Mouse (Mus musculus) small intestine, adult 2 months (tissue): ENCODE measurements at regions not wholly inside any gene's neighbourhood (a gene's known extent, or its start where the extent isn't known, plus 50 kb on each side); places are given as distances from the start of the nearest gene placed in this dataset.

ENCODE experiments used
- CTCF ChIP-seq: fragments of 200-500 bp; IDR thresholded peaks from 2 replicates; pipeline ENCODE4 v1.5.1; 2012; ENCODE audit warnings: low read depth, mild to moderate bottlenecking, control low read depth, inconsistent platforms, low read length, moderate library complexity, mixed read lengths; ENCODE audit not compliant: insufficient replicate concordance, insufficient read length; ENCODE audit errors: extremely low read depth
- POLR2A ChIP-seq: fragments of 200-500 bp; IDR thresholded peaks from 2 replicates; pipeline ENCODE4 v1.6.1; 2012; ENCODE audit warnings: low read depth, mild to moderate bottlenecking, control low read depth, inconsistent platforms, low read length, moderate library complexity

DNA sequence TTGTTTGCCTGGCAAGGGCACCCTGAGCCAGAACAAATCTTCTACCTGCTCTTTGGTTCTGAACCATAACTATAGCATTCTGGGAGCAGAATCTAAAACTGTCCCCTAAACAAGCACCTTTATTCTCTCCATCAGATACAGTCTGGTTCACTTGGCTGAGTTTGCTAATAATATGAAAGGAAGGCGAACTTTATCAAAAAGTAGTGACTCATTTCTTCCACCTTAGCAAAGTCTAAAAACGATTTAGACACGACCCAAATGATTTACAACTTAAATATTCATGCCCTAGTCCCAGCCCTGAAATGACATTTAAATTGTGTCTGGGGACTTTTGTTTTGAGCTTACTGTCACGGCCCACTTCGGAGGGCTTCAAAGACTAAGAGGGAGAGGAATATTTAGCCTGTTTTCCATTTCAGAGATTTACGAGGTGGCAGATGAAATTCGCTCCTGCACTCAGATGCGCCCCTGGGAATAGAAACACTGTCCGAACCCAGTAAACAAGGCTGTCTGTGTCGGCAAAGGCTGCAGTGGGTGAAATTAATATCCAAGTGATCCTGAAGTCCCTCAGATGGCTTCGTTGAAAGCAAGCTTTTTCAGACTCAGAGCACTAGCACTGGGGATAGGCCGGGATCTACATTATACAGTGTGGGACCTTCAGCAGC is 184.6 kb downstream of the Rps15a start:
- TF ChIP-seq POLR2A (no peak), CTCF (no peak)
